Mouse (Mus musculus) bone marrow macrophage, adult 2 months (primary cell): ENCODE results near the gene Flvcr2.

Source experiments
- CTCF ChIP-seq: IDR thresholded peaks from 2 replicates; pipeline ENCODE4 v1.5.1; 2012; ENCODE audit warnings: low read depth, mild to moderate bottlenecking, low read length, moderate library complexity
- POLR2A ChIP-seq: IDR thresholded peaks from 2 replicates; pipeline ENCODE4 v1.6.1; 2012; ENCODE audit warnings: mild to moderate bottlenecking, low read depth, low read length, borderline replicate concordance

DNA sequence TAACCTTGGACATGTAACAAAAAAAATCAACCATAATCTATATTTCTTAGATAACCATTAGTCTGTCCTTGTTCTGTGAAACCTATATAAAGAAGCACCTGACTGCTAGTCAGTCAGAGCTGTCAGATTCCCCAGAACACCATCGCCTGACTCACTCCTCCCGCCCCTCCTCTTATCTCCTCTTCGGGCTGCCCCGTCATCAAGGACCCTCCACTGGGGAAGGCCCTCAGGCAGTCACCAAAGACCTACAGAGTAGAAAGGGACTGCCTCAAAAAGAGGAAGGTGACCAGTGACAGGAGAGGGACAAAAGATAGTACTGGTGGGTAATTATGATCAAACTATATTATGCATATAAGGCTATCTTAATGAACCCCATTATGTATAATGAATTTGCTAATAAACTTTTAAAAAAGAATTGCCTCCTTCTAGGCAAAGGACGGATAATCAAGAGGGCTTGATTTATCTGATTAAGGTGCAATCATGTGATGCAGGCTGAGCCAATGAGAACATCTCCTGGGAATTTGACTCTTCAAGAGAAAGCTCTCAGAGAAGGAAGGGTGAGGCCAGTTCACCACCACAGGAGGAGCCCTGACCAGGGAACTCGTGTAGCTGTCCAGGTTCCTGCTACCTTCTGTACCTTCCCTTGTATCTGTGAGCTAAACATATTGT, 19.5 kb upstream of the Flvcr2 start:
- TF ChIP-seq CTCF (no peak), POLR2A (no peak)
